Mouse (Mus musculus): Measurements from ENCODE around the gene Rin2.

Gene Rin2

DNA sequence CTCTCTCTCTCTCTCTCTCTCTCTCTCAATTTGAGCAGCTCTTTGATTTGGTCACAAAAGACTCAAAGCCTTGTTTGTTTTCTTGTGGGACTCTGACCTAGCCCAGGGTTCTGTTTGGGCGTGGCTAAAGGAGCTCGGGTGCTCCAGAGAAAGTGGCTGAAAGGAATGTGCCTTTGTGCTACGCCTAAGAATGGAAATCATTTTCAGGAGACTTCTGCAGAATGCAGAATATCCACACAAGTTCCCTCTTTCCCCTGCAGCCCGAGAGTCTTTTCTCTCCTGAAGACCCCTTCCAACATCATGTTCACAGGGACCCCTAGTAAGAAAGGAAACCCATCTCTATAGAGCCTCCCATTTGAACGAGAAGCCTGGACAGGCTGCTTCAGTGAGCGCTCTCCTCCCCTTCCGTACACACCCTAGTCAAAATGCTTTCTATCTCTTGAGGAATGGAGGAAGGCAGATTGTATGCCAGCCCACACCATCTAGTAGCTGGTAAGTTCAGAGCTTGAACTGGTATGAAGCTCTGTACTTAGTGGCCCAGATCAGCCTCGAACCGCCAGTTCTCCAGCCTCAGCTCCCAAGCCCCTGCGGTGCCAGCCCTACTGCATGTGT is 187.3 kb downstream of the Rin2 start:
- no peak for DNase-seq (ENCODE audit: low spot score)

DNA sequence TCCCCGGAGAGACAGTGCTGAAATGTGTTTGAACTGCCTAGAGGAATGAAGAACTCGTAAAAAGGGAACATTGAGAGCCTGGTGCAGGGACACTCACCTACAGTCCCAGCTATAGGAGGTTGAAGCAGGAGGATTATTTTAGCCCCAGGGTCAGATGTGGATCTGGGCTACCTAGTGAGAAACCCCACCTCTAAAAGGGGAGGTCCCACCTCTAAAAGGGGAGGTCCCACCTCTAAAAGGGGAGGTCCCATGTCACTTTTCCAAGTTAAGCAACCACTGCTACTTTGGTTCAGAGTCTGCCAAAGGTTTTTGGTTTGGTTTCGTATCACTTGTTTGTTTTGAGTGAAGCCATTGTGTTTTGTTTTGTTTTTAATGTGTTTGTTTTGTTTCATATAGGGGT is 190.3 kb downstream of the Rin2 start:
- no peak for DNase-seq (ENCODE audit: low spot score)

DNA sequence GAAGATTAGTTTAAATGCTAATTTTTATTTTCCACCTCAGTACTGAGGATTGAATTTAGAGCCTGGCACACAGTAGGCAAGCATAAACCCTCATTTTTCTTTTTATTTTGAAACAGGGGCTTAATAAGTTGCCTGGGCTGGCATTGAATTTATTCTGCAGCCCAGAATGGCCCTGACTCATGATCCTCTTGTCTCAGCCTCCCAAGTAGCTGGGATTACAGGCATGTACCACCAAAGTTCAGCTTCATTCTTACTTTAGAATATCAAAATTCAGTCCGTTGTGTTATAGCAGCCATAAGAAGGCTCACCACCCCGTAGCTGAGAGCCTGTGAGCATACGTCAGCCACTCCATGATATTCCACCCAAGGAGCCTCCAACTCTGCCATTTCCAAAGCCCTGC is 191.2 kb downstream of the Rin2 start:
- DNase-seq (ENCODE audit: low spot score), result no peak

DNA sequence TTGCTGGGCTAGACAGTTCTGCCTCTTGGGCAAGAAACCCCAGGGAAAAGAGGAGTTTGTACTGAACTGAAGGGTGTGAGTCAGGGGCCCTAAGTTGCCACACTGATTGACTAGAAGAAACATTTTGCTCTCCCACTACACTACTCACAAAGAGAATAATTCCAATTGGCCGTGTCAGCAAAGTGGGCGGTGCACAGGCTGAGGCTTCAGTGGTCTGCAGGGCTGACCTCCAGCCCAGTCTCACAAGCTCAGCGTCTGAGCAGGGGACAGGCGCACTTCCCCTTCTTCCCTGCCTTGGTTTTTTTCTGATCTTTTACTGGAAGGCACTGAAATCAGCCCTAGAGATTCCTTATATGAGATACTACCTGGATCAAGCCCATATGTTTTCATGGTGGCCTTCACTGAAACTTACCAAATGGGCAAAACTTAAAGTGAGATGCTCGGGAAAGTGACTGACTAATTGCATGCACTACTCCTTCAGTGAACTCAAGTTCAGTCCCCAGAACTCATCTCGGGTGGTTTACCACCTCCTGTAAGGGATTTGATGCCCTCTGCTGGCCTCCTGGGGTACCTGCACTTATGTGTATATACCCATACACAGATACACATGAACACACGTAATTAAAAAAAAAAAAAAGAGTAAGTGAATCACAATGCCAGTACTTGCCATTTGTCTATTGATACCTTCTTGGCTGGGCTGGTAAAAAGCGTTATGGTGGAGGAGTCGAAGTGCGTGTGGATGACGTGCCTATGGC is 191.9 kb downstream of the Rin2 start:
- no peak for DNase-seq (ENCODE audit: low spot score)

DNA sequence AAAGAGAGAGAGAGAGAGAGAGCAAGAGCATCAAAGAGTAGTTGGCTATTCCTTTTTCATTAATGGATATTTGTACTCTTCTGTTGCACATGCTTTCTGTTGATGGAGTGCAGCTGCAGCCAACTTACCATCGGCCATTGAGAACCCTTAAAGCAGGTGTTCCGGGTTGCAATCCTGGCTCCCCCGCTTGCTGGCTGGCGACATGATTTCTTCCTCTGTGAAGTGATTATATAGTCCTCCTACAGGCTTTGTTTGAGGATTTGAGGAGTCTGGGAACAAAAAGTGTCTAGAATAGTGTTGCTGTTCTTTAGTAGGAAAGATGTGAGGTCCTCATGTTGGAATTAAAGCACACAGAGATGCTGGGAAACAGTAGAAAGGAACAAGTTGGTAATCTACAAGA is 196.3 kb downstream of the Rin2 start:
- no peak for DNase-seq (ENCODE audit: low spot score)

DNA sequence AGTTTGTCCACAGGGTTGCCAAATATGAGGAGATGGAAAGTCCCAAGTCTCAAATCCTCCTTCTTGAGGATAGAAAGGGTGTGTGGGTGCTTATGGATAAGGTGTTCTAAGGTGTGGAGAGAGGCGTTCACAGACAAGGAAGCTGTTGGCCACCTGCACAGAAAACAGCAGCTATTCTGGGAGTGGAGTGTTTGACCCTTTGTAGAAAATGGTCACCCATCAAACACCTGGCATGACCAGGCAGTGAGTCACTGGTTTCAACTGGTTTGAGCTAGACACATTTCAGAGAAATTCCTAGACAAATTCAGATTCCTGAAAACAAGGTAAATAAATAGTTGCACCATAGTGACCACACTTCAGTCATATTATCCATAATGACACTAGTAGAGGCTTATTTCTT is 197.1 kb downstream of the Rin2 start:
- no peak for DNase-seq (ENCODE audit: low spot score)

DNA sequence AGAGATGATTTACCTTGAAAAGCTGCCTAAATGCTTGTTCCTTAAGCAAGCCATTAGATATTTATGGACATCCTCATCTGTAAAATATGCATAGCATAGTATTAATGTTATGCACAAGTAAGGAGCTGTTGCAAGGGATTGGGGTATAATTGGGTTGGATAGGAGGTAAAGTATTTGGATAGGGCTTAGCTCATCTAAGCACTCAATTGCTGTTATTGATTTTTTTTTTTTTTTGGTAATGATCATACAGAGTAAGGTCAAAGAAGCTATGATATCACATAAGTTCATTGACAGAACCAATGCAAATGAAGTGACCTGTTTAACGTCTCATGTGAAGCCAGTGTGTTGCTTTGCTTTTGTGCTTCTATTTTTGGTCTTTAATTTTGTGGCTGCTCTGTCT is 198.9 kb downstream of the Rin2 start:
- DNase-seq (ENCODE audit: low spot score), result no peak

DNA sequence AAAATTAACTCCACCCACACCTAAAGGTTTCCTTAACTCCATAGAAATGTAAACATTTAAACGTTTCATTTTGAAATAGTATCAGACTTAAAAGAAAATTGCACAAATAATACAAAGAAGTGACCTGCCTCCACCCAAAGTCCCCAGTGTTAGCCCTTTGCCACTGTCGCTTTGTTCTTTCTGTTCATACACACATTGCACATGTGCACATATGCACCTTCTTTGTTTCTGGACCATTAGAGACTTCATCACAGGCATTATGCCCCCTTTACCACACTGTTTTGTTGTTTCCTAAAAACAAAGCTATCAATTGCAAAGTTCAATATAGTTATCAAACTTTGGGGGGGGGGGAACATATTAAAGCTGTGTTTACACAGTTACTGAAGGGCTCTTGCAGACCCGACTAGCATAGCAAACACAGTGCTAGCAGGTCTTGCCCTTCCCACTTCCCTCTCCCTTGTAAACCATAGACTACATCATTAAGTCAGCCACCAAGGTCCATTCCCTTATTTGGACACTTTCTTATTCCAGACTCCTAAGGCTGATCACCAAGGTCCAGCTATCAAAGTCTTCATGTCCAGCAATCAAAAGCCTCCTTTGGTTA is 200.0 kb downstream of the Rin2 start:
- no peak for DNase-seq (ENCODE audit: low spot score)

DNA sequence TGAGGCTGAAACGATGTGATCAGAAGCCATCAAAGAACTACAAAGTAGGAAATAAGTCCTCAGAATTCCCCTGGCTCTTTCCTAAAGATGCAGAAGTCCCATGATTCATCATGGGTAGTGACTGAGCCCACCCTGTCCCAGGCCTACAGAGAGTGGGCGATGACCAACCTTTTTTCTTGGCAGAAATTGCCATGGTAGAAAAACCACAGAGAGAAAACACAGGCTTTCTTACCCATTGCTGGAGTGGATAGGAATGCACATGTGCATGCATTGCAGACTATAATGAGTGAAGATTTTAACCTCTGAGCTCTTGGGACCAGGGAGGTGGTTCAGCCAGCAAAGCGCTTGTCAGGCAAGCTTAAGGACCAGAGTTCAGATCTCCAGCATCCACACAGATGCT is 202.2 kb downstream of the Rin2 start:
- no peak for DNase-seq (ENCODE audit: low spot score)

DNA sequence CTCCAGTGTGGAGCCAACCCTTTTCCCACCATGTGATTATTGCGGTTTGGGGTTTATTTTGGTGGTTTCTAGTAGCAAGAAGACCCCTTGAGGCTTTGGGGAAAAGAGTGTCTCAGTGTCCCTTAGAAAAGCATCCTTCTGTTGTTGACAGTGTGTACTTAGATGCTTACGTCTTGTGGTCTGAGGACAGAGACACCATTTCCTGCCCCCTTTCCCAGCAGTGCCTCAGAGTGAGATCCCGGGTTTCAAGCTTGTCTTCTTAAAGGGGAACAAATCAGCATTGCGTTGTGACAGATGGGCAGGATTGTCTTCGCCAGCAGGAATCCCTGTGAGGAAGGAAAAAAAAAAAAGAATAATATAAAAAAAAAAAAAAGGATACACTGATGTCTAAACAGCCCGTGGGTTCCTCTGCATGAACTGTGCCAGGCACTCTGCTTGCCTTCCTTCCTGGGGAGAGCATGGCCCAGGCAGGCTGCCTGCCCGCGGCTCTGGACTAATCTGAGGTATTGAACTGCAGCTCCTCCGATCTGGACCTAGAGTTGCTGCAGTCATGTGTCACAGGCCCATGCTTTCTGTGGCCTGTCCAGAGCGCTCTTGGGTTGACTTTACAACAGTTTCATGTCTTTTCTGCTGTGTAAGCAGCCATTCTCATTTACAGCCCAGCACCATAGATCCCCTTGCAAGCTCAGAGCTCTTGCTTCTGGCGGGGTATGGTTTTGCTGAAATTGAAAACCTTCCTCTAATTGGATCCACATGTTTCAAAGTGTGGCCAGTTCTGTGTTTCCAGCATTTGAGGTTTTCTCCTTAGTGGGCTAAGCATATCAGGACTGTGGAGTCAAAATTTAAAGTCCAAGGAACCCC is 206.1 kb downstream of the Rin2 start:
- no peak for DNase-seq (ENCODE audit: low spot score)

DNA sequence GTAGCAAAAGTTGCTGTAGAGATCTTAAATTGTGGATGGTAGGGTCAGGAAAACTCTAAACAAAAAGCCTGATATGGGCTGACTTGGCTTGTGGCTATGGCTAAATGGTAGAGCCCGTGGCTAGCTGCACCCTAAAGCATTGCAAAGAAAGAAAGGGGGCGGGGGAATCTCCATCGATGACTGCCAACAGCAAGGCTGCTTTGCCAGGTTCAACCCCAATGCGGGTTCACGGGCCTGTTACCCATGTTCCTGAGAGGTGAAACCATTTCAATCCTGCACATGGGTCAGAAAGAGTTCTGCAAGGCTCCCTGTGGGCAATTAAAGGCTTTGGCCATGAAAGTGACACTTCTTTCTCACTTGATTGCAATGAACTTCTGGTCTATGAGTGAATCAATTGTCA is 206.9 kb downstream of the Rin2 start:
- DNase-seq (ENCODE audit: low spot score), result no peak

DNA sequence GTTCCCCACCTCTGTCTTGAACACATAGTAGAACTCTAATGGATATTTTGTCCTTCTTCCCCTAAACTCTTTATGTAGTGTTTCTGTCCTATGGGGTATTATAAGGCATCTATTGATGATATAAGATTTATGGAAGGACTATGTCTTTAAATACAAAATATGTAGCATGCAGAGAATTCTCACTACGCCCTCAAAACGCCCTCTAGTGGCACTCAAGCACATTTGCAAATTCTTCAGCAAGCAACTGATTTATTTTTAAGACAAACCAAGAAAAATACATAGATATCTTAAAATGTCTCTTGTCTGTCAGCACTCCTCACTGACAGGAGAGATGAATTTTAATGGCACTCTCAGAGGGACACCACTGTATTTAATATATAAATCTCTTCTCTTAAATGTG is 207.4 kb downstream of the Rin2 start:
- DNase-seq (ENCODE audit: low spot score), result no peak

DNA sequence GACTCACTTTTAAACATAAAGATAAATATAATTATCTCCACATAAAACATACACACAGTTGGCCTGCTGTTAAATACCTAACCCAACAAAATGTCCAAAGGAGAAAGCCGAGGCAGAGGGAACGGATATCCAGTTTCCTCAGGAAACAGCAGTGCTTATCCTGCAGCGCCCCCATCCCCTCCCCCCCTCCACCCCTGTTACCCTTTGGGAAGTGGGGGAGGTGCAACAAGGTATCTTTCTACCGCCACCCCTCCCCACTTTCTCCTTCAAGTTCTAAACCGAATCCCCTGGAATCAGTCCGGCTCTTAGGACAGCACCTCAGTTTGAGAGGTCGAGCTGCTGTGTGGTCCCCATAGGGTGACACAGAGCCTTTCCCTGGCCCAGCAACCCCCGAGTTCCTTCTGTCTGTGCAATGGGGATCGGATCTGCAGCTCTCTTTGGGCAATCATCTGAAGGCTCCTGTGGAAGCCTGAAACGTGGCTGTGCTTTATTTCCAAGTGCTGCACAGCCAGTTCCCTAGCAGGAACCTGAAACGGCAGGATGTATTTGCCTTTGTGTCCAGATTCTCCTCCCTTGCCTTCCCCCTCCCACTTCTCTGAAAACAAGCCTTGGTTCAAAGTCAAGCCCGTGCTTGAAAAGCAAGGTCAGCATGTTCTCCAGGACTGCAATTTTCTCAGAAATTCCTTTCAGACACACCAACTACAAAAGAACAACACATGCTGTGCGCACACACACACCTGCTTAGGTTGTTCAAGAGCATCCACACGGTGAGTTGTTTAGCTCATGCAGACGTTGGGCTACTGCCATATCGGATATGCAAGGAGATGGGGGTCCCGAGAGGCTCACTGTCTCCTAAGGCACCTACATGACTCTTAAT is 209.3 kb downstream of the Rin2 start:
- no peak for DNase-seq (ENCODE audit: low spot score)

DNA sequence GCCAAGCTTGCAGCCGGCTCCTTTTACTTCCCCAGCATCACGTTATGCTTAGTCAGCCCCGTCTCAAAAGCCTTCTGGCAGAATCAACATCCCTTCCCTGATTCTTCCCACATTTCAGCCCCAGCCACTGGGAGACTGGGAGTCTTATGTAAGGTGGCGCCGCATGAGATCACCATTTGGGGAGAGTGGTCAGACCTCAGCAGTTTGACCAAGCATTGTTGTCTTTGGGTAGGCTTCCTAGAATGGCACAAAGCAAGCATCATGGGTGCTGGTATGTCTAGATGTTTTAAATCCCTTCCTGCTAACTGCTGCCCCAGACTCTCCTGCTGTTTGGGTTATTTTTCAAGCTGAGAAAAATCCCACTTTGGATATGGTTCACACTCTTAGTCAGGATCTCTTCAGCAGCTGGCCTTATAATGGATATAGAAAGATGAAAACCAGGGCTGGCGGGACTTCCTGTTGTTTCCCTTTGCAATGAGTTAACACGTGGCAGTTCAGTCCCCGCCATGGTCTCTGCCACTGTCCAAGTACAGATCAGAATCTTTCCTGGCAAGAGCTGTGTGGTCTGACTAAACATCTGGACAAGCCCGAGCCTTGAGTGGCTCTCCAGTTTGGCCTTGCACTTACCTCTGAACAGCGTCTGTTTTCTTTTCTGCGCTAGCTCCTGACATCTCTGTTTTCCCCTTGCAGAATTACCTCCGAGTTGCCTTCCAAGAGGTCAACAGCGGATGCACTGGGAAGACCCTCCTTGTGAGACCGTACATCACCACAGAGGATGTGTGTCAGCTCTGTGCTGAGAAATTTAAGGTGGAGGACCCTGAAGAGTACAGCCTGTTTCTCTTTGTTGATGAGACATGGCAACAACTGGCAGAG is 210.1 kb downstream of the Rin2 start:
- DNase-seq (ENCODE audit: low spot score), result no peak

DNA sequence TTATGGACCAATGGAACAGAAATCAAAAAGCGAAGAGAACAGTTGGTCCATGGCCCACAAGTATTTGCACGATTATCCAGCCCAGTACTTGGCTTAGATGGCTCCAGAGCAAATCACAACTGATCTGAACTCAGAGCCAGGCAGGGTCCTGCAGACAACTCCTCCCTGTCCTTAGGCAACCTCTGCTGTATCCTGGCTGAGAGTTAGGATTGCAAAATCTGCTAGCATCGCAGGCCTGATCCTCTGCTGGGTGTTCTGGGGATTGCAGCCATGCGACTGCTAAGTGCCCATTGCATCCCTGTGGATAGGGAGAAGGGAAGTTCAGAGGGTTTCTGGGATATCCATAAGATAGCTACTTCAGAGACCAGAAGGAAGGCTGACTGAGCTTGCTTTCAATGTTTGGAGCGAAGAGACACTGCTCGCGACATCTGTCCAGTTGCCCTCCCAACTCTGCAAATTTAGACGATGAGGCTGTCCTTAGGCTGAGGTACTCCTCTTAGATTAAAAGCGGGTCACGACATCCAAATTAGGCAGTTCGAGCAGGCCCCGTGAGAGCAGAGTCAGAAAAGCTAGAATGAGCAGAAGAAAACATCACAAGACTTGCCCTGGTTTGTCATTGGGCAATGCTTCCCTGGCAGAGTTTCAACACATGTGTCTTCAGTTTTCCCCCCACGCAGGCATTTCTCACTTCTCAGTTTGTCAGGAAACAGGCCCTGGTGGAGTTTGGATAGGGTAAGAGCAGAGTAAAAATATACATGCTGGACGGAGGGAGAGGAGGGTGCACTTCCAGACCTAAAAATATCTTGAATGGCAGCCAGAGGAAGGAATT is 213.1 kb downstream of the Rin2 start:
- DNase-seq (ENCODE audit: low spot score), result peak; percentile 57

DNA sequence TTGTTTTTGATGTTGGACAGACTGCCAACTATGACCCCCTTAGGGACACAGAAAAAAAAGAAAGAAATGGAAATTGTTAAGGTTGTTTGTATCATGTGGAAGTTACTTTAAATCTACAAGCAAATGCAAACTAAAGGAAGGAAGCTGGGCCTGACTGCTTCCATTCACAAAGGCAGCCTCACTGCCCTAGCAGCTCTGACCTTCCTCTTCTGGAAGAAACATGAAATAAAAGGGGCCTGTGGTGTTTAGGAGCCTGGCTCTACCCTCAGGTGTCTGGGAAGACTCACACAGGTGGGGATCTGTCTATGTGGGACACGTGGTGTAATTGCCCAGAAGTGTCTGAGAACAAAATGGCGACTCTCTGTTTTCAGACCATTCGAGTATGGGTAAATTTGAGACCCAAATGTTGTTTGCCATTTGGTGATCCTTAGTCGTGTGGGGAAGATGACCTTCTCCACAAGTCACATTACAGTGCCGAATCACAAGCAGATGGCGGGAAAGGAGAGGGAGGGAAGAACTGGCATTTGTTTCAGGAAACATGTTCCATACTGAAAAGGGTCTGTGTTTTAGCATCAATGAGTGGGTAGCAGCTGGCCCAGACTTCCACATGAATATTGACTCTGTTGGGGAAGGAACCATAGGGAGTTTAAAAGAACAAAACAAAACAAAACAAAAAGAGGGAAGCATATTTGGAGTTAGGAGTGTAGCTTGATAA is 213.9 kb downstream of the Rin2 start:
- DNase-seq (ENCODE audit: low spot score), result no peak

DNA sequence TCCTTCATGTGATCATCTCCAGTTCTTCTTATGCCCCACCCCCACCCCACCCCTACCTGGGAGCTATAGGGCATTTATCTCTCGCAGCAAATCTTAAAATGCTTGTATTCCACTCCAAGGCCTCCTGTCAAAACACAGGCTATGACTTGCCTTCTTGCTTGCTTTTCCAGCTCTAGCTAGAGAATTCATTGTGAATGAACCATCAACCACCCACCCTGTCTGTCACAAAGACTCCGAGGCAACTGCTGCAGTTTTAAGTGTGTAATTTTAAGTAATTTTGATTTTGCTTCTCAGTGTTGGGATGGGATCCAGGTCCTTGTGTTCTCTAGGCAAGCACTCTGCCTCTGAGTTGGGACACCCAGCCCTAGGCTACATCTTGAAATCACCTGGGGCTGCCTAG is 215.6 kb downstream of the Rin2 start:
- no peak for DNase-seq (ENCODE audit: low spot score)

DNA sequence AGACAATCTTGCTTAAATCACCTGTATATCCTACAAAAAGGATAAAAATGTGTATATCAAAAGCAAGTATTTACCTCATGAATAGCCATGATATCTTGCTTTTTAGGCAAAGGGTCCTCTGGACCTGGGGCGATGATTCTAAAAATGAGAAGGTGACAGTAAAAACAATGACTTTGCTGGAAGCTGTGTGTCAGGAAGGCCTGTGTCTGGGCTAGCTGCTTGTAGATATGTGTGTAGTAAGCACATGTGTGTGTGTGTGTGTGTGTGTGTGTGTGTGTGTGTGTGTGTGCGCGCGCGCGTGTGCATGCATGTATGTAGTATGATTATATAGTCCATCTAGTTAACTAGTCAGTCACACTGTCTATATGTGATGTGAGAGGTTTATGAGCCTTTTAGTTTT is 218.7 kb downstream of the Rin2 start:
- no peak for DNase-seq (ENCODE audit: low spot score)

DNA sequence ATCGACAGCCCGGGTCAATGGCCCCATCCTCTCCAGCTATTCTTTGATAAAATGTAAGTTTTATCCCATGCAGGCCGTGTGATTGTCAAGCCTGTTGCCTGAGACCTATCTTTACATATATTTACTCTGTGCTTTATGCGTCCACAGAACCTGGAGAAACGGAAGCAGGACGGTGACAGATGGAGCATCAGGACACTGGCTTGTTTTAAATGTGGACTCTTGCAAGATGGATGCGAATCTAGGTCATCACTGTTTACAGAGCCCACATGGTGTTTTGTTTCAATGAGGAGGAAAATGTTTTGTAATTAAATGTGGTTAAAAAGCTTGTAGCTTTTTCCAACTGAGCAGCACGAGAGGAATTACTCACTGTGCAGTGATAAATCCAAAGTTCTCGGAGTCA is 223.1 kb downstream of the Rin2 start:
- no peak for DNase-seq (ENCODE audit: low spot score)
